Mouse (Mus musculus): ENCODE results near the gene Ddah2.
A peak's percentile ranks its signal among the peaks of the same experiment; 100 is the strongest.

The Ddah2 gene

DNA sequence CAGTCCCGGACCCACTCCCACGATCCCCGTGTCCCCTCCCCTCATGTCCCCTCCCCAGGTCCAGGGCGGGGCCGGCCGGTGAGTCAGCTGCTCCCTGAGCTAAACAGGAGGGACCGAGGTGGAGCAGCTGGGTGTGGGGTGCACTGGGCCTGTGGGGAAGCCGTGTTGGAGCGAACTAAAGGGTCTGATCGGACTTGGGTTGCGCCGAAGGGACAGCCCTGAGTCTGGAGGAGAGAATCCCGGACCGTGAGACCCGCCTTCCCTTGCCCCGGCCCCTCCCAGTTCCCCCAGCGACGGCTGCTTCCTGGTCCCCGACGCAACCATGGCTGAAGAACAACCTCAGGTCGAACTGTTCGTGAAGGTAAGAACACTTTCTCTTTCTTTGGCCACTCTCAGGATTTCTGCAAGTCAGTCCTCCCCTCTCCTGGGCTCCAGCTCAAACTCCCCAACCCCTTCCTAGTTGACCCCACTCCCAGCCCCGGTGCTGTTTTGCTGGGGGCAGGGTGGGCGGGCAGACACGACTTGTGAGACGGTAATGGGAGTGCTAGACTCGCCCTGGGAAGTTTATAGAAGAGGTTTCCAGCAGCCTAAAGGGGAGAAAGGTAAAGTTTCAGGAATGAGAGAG lies 8.6 kb upstream of the Ddah2 start:
- DNase-seq (ENCODE audit: low spot score), result peak; percentile 85

DNA sequence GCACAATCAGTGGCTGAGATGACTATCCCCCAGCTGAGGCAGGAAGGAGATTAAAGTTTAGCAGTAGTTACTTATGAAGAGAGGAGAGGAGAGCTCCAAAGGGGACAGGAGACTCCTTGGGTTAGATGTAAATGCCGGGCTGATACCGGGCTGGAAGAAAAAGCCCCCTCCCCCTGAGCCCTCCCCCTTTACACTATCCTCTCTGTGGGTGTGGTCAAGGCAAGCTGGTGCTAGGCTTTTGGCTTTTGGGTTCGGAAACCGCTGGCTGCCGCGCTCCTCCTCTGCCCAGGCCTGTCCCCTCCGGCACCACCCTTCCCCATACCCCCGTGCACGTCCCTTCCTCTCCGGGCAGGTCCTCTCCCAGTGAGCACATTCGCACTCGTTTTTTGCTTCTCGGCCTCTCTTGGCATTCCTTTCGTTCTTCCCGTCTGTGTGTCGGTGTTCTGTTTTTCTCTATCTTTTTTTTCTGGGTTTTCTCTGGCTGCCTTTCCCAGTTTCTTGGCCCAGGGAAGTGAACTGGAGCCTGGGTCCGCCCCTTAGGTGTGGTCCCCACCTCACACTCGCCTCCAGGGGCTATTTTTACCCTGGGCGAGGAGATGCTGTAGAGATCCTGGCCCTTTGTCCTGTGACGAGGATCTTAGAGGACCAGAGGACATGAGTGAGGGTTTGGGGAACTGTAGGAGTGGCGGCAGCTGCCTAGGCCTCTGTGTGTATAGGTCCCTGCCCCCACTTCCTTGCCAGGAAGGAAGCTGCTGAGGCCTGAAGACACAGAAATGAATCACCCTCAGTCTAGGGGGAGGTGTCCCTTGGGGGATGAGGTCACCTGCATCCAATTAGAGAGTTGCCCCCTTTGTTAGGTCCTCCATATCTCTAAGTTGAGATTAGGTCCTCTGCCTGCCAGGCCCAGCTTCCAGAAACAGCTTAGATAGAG lies 7.4 kb upstream of the Ddah2 start:
- DNase-seq (ENCODE audit: low spot score), result peak; percentile 85

DNA sequence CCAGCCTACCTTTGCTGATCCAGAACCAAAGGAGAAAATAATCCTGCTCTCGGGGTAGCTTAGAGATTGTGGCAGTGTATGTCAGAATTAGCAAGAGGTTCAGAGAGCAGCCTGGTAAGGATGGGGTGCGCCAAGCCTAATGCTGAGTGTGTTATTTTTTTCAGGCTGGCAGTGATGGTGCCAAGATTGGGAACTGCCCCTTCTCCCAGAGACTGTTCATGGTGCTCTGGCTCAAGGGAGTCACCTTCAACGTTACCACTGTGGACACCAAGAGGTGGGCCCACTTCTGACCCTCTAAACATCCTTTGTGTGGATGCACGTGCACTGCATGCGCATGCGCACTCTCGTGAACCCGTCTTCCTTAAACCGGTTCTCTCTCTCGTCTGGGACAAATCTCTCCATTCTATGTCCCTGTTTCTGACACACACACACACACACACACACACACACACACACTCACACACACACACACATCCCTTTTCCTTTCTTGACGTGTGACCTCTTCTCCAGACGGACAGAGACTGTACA lies 6.5 kb upstream of the Ddah2 start:
- no peak for DNase-seq (ENCODE audit: low spot score)

DNA sequence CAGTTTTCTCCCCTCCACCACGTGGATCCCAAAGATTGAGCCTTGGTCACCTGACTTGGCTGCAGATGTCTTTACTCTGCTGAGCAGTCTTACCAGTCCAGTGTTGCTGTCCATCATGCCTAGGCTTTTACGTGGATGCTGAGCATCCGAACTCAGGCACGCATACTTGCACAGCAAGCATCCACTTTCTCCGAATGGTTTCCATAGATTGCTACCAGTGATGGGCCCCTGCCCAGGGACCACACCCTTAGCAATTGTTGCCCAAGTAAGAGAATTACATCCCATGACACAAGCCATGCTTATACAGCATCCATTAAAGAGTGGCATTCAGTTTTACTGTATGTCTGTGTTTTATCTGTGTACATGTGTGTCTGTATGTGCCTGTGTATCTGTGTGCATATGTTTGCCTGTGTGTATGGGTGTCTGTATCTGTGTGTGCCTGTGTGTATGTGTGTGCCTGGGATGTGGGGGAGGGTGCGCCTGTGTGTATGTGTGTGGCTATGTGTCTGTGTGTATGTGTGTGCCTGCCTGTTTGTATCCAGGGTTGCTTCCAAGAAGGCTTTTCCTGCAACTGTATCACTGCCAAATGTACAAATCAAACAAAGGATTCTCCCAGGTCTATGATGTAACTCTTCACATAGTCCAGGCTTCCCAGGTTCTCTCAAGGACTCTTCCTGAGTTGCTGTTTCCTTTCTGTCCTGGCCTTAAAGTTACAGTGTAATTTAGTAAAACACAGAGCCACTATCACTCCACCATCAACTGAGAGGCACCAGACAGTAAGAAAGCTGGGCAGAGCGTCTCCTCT lies 2.9 kb upstream of the Ddah2 start:
- DNase-seq (ENCODE audit: low spot score), result no peak

DNA sequence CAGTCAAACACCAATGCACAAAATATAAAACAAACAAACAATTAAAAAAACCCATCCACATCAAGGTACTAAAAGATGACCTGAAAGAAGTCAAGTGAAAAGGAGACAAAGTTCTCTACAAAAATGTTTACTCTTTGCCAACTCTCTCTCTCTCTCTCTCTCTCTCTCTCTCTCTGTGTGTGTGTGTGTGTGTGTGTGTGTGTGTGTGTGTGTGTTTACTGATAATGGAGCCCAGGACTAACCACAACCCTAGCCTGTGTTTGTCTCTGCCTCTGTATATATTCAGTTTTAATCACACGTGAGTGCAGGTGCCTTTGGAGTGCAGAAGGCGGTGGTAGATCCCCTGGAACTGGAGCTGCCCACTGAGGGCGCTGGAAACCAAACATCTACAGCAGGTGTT lies 1.7 kb upstream of the Ddah2 start:
- no peak for DNase-seq (ENCODE audit: low spot score)

DNA sequence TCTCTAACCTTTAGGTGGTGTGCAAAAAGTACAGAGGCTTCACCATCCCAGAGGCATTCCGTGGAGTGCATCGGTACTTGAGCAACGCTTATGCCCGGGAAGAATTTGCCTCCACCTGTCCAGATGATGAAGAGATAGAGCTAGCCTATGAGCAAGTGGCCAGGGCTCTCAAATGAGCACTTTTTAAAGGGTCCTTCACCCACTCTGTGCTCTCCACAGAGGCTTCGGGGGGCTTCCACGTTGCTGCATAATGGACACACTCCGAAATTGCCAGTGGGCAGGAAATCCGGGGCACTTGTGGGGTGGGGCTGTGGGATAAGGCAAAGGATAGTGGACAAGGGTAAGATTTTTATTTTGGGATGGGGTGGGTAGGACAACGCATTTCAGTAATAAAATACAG lies 519 bp upstream of the Ddah2 start:
- DNase-seq (ENCODE audit: low spot score), result no peak

DNA sequence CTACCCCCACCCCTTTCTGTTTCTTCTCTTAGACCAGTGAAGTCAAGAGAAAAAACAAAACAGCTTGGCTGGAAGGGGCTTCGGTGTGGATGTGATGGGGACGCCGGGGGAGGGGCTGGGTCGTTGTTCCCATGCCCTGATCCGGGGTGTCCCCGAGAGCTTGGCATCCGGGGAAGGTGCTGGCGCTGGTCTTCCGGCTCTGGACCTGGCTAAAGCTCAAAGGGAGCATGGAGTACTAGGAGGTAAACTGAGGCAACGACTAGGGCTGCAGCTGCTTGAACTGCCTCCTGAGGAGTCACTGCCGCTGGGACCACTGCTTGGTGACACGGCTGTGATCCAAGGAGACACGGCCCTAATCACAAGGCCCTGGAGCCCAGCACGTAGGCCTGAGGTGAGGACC lies 1.2 kb downstream of the Ddah2 start:
- DNase-seq (ENCODE audit: low spot score), result no peak

DNA sequence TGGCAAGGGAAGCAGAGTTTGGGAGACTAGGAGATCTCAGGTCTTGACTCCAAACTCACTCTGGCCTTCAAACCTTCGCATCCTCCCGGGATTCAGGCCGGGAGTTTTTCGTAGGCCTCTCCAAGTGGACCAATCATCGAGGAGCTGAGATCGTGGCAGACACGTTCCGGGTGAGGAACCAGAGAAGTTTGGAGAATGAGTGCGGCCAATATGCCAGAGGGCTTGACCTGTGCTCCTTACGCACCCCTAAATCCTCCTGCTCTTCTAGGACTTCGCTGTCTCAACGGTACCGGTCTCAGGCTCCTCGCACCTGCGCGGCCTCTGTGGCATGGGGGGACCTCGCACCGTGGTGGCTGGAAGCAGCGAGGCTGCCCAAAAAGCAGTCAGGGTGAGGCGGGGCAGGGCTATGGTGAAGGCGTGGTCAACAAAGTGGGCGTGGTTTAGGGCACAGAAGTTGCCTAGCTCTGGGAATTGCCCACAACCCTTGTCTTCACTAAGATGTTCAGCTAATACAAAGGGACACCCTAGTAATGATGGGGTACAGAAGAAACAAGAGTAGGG lies 2.0 kb downstream of the Ddah2 start:
- DNase-seq (ENCODE audit: low spot score), result no peak

DNA sequence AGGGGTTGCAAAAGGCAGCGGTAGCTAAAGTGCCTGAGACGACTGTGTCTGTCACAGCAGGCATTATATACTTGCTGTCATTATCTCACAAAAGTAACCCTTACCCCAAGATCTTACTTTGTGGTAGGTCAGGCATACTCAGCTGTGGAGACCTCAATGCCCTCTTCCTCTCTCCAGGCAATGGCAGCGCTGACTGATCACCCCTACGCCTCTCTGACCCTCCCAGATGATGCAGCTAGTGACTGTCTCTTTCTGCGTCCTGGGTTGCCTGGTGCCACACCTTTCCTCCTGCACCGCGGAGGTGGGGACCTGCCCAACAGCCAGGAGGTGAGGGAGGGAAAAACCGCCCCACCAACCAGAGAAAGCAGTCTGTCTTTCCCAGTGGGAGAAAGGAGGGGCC lies 2.5 kb downstream of the Ddah2 start:
- DNase-seq (ENCODE audit: low spot score), result no peak

DNA sequence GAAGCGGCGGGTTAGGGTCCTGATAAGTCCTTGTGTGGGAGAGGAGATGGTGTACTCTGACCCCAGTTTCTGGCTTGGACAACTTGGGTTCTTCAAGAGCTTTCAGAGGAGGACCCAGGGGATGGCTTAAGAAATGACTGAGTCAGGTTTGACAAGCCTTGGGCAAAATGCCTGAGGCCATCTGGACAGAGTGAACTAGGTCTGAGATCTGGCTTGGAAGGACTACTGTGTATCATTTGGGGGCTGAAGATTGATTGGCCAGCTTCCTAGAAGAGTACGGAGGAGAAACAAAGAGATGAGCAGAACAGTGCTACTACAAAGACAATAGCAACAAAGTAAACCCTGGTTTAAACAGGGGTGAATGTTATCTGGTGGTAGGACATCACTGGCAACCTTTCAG lies 4.6 kb downstream of the Ddah2 start:
- no peak for DNase-seq (ENCODE audit: low spot score)

DNA sequence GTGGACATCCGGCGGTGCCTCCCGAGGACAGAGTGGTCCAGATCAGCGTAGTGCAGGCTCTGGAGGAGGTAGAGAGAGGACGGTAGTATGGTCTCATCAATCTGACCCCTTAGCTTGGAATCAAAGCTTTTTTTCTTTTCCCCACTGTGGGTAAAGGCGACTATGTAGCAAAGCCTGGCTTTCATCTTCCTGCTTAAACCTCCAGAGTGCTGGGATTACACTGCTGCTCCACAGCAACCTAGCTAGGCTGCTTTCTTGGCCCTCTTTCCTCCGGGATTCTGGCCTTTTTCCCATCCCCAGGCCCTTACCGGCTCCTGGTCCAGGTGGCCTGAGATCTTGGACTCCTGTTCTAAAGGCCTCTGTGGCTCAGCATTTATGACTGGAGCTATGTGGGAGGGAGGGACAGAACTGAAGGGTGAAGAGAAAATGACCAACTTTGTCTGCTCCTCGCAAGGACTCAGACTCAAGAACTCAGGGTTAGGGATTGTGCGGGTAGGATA lies 5.6 kb downstream of the Ddah2 start:
- no peak for DNase-seq (ENCODE audit: low spot score)

DNA sequence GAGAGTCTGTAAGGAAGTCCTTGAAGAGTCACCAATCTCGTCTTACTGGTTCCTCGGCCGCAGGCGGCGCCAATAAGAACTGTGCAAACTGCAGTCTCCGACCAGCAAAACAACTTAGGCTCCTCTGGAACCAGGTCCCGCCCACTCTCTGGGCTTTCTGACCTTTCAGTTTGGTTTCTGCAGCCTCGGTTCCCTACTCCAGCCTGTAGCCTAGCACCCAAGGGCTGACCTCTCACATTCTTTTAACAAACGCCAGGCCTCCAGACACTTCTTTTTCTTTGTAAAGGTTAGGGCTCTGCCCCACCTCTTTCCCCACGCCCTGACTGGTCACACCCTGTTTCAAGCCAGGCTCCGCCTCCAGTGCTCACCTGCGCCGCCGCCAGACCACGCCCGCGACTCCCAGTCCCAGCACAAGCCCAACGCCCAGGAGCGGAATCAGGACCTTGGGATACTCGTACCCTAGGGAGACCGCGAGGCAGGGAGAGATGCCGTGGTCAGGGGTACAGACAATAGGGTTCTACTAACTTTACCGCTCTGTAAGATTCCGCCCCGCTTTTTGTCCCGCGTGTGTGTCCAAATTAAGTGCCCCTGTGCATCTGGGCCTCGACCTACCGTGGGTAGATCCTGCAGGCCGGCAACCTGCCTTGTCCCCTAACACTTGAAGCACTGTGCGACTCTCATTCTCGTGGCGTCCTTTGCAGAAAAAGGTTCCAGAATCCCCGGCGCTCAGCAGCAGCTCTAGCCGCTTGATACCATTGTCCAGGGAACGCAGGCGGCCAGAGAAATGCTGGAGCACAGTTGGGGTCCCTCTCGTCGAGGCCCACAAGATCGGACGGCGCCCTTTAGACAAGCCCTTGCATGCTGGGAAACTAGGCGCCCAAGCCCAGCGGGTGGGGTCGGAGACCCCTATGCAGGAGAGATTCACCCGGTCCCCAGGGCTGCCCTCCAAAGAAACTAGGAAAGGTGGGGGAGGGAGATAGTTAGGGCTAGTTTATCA lies 6.4 kb downstream of the Ddah2 start, which contains the start of gene Ly6g6c:
TSS of gene Ly6g6c (plus strand) at position 438 of the 997 bp plus-strand sequence.
- peak; percentile 77 for DNase-seq (ENCODE audit: low spot score)

DNA sequence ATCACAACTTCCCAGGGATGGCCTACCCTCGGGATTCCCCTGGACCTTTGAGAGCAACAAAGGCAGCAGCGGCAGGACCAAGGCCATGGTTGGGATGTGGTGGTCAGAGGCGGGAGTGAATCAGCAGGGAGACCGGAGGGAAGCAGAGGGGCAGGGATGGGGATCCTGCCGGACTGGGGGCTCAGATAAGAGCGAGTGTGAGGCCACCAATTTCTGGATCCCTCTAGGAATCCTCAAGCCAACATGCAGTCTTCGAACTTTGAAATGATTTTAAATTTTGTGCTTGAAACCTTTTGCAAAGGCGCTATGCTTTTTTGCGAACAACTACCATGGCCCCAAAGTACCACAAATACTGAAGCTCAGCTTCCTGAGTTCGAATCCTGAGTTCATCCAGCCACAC lies 7.2 kb downstream of the Ddah2 start, which contains the start of gene Mpig6b:
TSS of gene Mpig6b (minus strand) at position 101 of the 400 bp plus-strand sequence.
- no peak for DNase-seq (ENCODE audit: low spot score)

DNA sequence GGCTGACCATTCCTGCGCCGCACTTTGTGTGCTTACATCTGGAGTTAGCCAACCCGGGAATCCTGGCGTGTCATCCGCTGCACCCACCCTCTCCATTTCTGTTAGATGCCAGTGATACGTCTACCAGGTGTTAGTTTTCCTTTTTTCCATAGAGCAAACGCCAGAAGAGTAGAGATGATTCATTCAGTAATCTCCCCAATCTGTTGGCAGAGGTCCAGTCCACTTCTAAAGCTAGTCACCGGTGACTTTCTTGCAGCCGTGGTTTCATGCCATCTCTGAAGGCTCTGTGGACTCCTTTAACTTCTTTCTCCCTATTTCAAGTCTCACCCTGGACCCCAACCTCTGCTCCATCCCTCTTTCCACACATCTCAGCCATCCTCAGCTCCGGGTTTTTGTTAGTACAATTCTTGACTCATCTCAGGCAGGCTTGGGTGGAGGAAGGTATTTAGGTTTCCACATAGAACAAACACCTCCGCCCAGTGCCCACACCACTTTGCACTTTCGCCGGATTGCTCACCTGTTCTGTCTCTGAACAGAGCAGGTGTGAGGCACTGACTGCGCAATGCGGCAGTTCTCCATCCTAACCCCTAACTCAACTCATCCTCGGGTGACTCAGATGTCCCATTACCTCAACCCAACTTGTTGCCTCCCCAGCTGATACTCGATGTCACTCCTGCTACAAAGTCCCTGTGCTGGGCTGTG lies 9.5 kb downstream of the Ddah2 start:
- no peak for DNase-seq (ENCODE audit: low spot score)

DNA sequence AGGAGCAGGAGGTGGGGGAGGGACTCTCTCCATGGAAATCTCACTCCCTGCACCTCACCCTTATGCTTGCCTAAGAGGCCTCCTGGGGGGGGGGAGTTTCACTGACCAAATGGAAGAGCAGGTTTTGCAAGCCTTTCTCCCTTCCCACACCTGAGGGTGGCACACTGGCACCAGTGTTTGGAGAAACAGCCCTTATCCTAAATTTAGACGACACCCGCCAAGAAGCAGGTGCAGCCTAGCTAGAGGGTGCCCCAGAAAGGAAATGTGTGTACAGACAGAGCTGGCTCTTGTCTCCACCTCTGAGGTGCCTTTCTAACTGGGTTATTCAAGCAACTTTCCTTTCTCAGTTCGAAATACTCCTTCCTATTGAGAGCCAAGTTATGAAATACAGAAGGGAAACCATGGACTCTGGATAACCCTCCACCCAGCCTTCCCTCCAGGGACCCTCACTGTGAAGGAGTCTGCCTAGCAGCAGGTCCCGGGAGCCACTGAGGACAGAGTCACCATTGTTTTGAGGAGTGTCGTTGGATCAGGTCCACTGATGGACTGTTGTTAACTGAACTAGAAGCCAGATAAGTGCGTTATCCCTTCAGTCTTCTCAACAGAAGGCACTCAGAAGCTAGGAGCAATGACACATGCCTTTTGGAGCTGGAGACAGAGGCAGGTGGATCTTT lies 11.9 kb downstream of the Ddah2 start:
- DNase-seq (ENCODE audit: low spot score), result no peak

DNA sequence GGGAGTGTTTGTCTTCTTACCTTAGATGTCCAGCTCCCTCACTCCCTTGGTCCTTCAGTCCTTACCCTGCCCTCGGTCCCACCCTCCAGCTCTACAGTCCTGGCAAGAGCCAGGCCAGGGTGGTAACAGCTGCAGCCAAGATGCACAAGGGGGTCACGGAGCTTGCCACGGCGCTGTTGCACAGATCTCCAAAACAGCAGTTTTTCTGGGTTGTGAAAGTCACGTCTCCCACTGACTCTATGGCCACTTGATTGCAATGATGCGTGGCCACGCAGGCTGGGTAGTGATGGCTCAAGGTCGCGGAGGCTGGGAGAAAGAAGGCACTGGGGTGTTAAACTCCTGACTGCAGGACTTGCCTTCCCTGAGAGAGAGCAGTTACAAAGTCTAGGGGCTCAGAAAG lies 12.6 kb downstream of the Ddah2 start:
- no peak for DNase-seq (ENCODE audit: low spot score)

DNA sequence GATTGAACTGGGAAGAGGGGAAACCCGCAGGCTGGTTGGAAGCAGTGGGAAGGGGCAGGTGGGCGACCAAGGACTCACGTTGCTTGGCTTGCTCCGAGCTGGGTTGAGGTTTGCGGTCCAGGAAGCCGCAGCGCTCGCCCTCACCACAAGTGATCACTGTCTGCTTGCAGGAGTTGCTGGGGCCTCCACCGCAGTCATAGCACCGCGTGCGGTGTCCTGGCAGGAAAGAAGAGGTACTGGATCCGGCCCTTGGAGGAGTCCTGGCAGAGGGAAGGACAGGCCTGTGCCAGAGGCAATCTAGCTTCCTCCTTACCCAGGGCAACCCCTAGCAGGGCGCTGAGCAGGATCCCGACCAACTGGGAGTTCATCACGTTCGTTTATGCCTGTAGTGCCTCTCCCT lies 15.3 kb downstream of the Ddah2 start:
- no peak for DNase-seq (ENCODE audit: low spot score)

DNA sequence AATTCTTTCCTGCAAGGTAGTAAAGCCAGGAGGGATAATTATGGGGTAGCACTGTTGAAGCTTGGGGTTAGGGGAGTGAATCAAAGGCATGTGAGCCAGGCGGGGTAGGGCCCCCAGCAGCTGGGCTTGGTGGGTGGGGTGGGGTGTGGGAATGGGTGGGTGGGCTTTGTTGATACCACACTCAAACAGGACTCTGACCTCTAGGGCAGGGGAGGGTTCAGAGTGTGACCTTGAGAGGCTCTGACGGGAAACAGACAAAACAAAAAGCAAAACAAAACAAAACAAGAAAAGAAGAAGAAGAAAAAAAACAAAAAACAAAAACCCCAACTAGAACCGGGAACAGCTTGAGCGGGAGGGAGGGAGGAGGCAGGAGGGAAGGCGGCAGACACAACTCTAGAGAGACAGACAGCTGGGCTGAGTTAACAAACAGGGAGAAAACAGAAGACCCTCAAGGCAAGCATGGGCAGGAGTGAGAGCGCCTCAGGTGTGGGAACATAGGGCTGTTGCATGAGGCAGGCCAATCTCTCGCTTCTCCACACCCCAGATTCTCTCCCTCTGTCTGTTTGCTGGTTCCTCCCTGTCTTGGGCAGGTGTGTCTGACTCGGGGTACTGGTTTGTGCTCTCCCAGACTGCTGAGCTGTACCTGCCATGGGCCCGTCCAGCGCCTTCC lies 17.8 kb downstream of the Ddah2 start, which contains the start of gene Ly6g6e:
TSS of gene Ly6g6e (plus strand) at position 396 of the 670 bp plus-strand sequence.
- no peak for DNase-seq (ENCODE audit: low spot score)

DNA sequence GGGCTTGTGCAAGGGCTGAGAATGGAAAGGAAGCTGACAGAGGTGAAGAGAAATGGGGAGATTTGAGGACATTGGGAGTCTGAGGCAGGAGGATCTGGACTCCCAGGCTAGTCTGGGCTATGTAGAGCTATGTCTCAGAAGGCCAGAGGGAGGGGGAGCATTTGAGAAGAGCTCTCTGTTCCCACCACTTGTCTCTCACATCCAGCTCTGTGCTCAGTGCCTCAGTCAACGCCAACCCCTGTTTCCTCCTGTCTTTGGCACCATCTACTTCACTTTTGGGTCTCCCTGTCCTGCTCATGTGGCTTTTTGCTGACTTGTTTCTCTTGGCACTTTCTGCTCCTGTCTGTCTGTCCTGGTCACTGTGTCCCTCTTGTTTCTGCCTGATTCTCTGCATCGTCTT lies 18.4 kb downstream of the Ddah2 start:
- DNase-seq (ENCODE audit: low spot score), result no peak
